Mouse (Mus musculus): ENCODE results near the gene Prpsap1. TPM values are rescaled to one million over a fixed set of nuclear protein-coding genes. Genes with fewer than 3 reads are reported as not detected.
"Not testable (repeated sequence)": the region's sequence is repeated elsewhere in the genome, so short reads cannot be mapped to it uniquely, and the experiment has no call there.

The Prpsap1 gene
- total RNA-seq, 2 experiments from 2014 or later = 12.0 to 15.9 TPM

- peak; percentile 91 for ATAC-seq (replicated peaks; ENCODE audit: low FRiP score, poor library complexity, severe bottlenecking)
Observed at GRCm38 (mm10) chr11:116490232-116491107, 3.5 kb downstream of the Prpsap1 start.

- peak; percentile 13 for ATAC-seq (replicated peaks; ENCODE audit: low FRiP score, poor library complexity, severe bottlenecking)
Observed at GRCm38 (mm10) chr11:116489771-116490231, 4.2 kb downstream of the Prpsap1 start.

GRCm38 (mm10) chr11:116488693-116489375, 5.2 kb downstream of the Prpsap1 start:
- no peak for ATAC-seq (replicated peaks; ENCODE audit: low FRiP score, poor library complexity, severe bottlenecking)

- ATAC-seq (replicated peaks; ENCODE audit: low FRiP score, poor library complexity, severe bottlenecking) = no peak
Observed at GRCm38 (mm10) chr11:116488207-116488606, 5.8 kb downstream of the Prpsap1 start.

GRCm38 (mm10) chr11:116484261-116484660, 9.7 kb downstream of the Prpsap1 start:
- ATAC-seq (replicated peaks; ENCODE audit: low FRiP score, poor library complexity, severe bottlenecking) = no peak

- no peak for ATAC-seq (replicated peaks; ENCODE audit: low FRiP score, poor library complexity, severe bottlenecking)
Observed at GRCm38 (mm10) chr11:116481776-116482175, 12.2 kb downstream of the Prpsap1 start.

GRCm38 (mm10) chr11:116480975-116481374, 13.0 kb downstream of the Prpsap1 start:
- ATAC-seq (replicated peaks; ENCODE audit: low FRiP score, poor library complexity, severe bottlenecking) = no peak

GRCm38 (mm10) chr11:116479832-116480231, 14.2 kb downstream of the Prpsap1 start:
- no peak for ATAC-seq (replicated peaks; ENCODE audit: low FRiP score, poor library complexity, severe bottlenecking)

GRCm38 (mm10) chr11:116478978-116479377, 15.0 kb downstream of the Prpsap1 start:
- ATAC-seq (replicated peaks; ENCODE audit: low FRiP score, poor library complexity, severe bottlenecking) = no peak

- ATAC-seq (replicated peaks; ENCODE audit: low FRiP score, poor library complexity, severe bottlenecking) = no peak
Observed at GRCm38 (mm10) chr11:116477160-116477759, 16.7 kb downstream of the Prpsap1 start.

GRCm38 (mm10) chr11:116476696-116477095, 17.3 kb downstream of the Prpsap1 start:
- ATAC-seq (replicated peaks; ENCODE audit: low FRiP score, poor library complexity, severe bottlenecking) = no peak

- no peak for ATAC-seq (replicated peaks; ENCODE audit: low FRiP score, poor library complexity, severe bottlenecking)
Observed at GRCm38 (mm10) chr11:116476041-116476440, 18.0 kb downstream of the Prpsap1 start.

GRCm38 (mm10) chr11:116472275-116472674, 21.7 kb downstream of the Prpsap1 start:
- ATAC-seq (replicated peaks; ENCODE audit: low FRiP score, poor library complexity, severe bottlenecking) = no peak

GRCm38 (mm10) chr11:116470896-116471295, 23.1 kb downstream of the Prpsap1 start:
- ATAC-seq (replicated peaks; ENCODE audit: low FRiP score, poor library complexity, severe bottlenecking) = no peak

GRCm38 (mm10) chr11:116470249-116470648, 23.8 kb downstream of the Prpsap1 start:
- no peak for ATAC-seq (replicated peaks; ENCODE audit: low FRiP score, poor library complexity, severe bottlenecking)

- not testable (repeated sequence) for ATAC-seq (replicated peaks; ENCODE audit: low FRiP score, poor library complexity, severe bottlenecking)
Observed at GRCm38 (mm10) chr11:116468338-116468737, 25.7 kb downstream of the Prpsap1 start.

GRCm38 (mm10) chr11:116466141-116466540, 27.9 kb downstream of the Prpsap1 start, which contains the start of gene Qrich2:
Gene Qrich2, minus strand, starts transcription at chr11:116466241.
- no peak for ATAC-seq (replicated peaks; ENCODE audit: low FRiP score, poor library complexity, severe bottlenecking)

- ATAC-seq (replicated peaks; ENCODE audit: low FRiP score, poor library complexity, severe bottlenecking) = peak; percentile 82
Observed at GRCm38 (mm10) chr11:116463833-116464232, 30.2 kb downstream of the Prpsap1 start.

- ATAC-seq (replicated peaks; ENCODE audit: low FRiP score, poor library complexity, severe bottlenecking) = no peak
Observed at GRCm38 (mm10) chr11:116463338-116463737, 30.7 kb downstream of the Prpsap1 start.

GRCm38 (mm10) chr11:116459786-116460185, 34.2 kb downstream of the Prpsap1 start:
- no peak for ATAC-seq (replicated peaks; ENCODE audit: low FRiP score, poor library complexity, severe bottlenecking)
